Mouse (Mus musculus): ENCODE results near the gene Scn2b.

DNA sequence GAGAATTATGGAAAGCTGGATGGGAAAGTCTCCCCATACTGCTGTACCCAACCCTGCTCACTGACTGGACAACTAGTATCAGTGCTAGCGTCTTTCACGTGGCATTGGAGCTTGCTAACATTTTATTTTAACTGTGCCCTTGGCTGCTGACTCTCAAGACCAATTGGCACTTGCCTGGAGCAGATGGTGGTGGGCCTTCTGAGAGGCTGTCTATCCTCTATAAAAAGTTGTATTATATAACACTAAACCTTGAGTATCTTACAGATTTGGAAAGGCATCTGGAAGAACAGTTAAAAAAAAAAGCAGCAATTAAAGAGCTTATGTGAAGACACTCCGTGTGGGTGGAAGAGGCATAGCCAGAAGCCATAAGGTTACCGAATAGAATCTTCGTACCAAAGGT, 52.6 kb downstream of the Scn2b start:
- TF ChIP-seq MYOD1 (IDR thresholded peaks at IDR 0.05; ENCODE audit: control insufficient read depth in 1 of 3, insufficient read length in 2 of 3, low read depth in 2 of 3) (no peak), E2F4 (IDR thresholded peaks at IDR 0.05; ENCODE audit: insufficient read depth) (no peak), POLR2A (IDR thresholded peaks at IDR 0.05; ENCODE audit: insufficient read length, low read depth) (no peak), USF1 (IDR thresholded peaks at IDR 0.05; ENCODE audit: low read depth) (no peak)

Measured in myocyte (in vitro differentiated cells).